Mouse (Mus musculus): ENCODE data around the gene Renbp.

- TF ChIP-seq CTCF (conservative IDR thresholded peaks at IDR 0.05; ENCODE audit: low read length) (no peak), POU5F1 (IDR thresholded peaks at IDR 0.05; ENCODE audit: borderline replicate concordance, low read length) (no peak)
These were observed 49.2 kb downstream of the Renbp start for GRCm38 (mm10) chrX:73881463-73881862.

All from E14TG2a.4 (cell line).